Mouse (Mus musculus) brain, embryonic 14.5 days (tissue): ENCODE results near the gene Nkain1. TPM values are rescaled to one million over a fixed set of nuclear protein-coding genes. Genes with fewer than 3 reads are reported as not detected.

Source experiments
- DNase-seq: peaks from one replicate; pipeline ENCODE4 v3.0.0-alpha.2; 2011; ENCODE audit warnings: low read depth
- CTCF ChIP-seq: fragments of 200-500 bp; IDR thresholded peaks from 2 replicates; pipeline ENCODE4 v1.5.1; 2012; ENCODE audit warnings: inconsistent platforms, mild to moderate bottlenecking, moderate library complexity, borderline replicate concordance; ENCODE audit not compliant: insufficient read depth, insufficient read length; ENCODE audit errors: extremely low read depth
- POLR2A ChIP-seq: fragments of 200-500 bp; IDR thresholded peaks from 2 replicates; pipeline ENCODE4 v1.6.1; 2012; ENCODE audit warnings: mild to moderate bottlenecking, inconsistent platforms, borderline replicate concordance; ENCODE audit not compliant: poor library complexity, insufficient read depth, insufficient read length, severe bottlenecking; ENCODE audit errors: extremely low read depth
- polyA plus RNA-seq: library from polyadenylated mRNA; depleted of rRNA; stranded (reverse); fragments of >200 nt; gene quantifications from 2 replicates; pipeline ENCODE4 v1.2.3, GENCODE M21; 2012; rRNA removed

Gene Nkain1
- polyA plus RNA-seq, 1 experiment: 203 TPM

- peak; percentile 98 for DNase-seq
- peak; percentile 38; the same call in 1 of the 2 replicates for TF ChIP-seq POLR2A
- no peak for TF ChIP-seq CTCF
These were observed 54.1 kb downstream of the Nkain1 start for GRCm38 (mm10) chr4:130519567-130520481.

GRCm38 (mm10) chr4:130516490-130516889, 57.5 kb downstream of the Nkain1 start:
- no peak for DNase-seq
- TF ChIP-seq POLR2A: no peak
- TF ChIP-seq CTCF: no peak

Other genes starting within 250 kb of the Nkain1 start
- 33.0 and 38.7 TPM in 2 replicates for gene Zcchc17, start 214.2 kb downstream of the Nkain1 start, polyA plus RNA-seq
- 81.4 and 113 TPM in 2 replicates for gene Snrnp40, start 214.0 kb downstream of the Nkain1 start, polyA plus RNA-seq
- 97.2 and 106 TPM in 2 replicates for gene Pum1, start 89.1 kb upstream of the Nkain1 start, polyA plus RNA-seq
- 137 and 275 TPM in 2 replicates for gene Sdc3, start 218.4 kb upstream of the Nkain1 start, polyA plus RNA-seq